Mouse (Mus musculus) gastrocnemius, adult 8-10 months (tissue): ENCODE measurements around the gene Uchl4. TPM values are rescaled to one million over a fixed set of nuclear protein-coding genes. Genes with fewer than 3 reads are reported as not detected.
"Not testable (repeated sequence)": the region's sequence is repeated elsewhere in the genome, so short reads cannot be mapped to it uniquely, and the experiment has no call there.

ENCODE experiments used
- DNase-seq, 2 experiments: peaks; one replicate each; pipeline ENCODE4 v3.0.0; 2022; ENCODE audit warnings: low spot score in 2 of 2
- total RNA-seq, 4 experiments: library from RNA; stranded (reverse); gene quantifications; 2 replicates each; pipeline ENCODE4 v1.2.4; 2022

Uchl4 gene
- total RNA-seq, result 1 to 10 TPM; 1.5 to 3.6 (median 2.6) TPM

- no peak for DNase-seq
Measured at GRCm38 (mm10) chr9:64234768-64235435, at the start of gene Uchl4. Gene Uchl4 (plus strand): TSS chr9:64235201.

- no peak for DNase-seq
Measured at GRCm38 (mm10) chr9:64193879-64194278, 41.1 kb upstream of the Uchl4 start.

GRCm38 (mm10) chr9:64195554-64195953, 39.4 kb upstream of the Uchl4 start:
- DNase-seq, result no peak

GRCm38 (mm10) chr9:64197524-64197923, 37.5 kb upstream of the Uchl4 start:
- DNase-seq, result no peak

- no peak for DNase-seq
Measured at GRCm38 (mm10) chr9:64198068-64198762, 36.8 kb upstream of the Uchl4 start.

- not testable (repeated sequence) for DNase-seq
Measured at GRCm38 (mm10) chr9:64198763-64199418, 36.1 kb upstream of the Uchl4 start.

GRCm38 (mm10) chr9:64199897-64200296, 35.1 kb upstream of the Uchl4 start:
- no peak for DNase-seq

- no peak for DNase-seq
Measured at GRCm38 (mm10) chr9:64202331-64202730, 32.7 kb upstream of the Uchl4 start.

- DNase-seq, result no peak
Measured at GRCm38 (mm10) chr9:64202866-64203265, 32.1 kb upstream of the Uchl4 start.

GRCm38 (mm10) chr9:64207509-64208084, 27.4 kb upstream of the Uchl4 start:
- no peak for DNase-seq

- no peak for DNase-seq
Measured at GRCm38 (mm10) chr9:64214452-64214851, 20.5 kb upstream of the Uchl4 start.

GRCm38 (mm10) chr9:64216090-64216489, 18.9 kb upstream of the Uchl4 start:
- no peak for DNase-seq

GRCm38 (mm10) chr9:64216641-64217040, 18.4 kb upstream of the Uchl4 start:
- DNase-seq, result no peak

- DNase-seq, result no peak
Measured at GRCm38 (mm10) chr9:64217887-64218286, 17.1 kb upstream of the Uchl4 start.

GRCm38 (mm10) chr9:64219305-64219704, 15.7 kb upstream of the Uchl4 start:
- no peak for DNase-seq

GRCm38 (mm10) chr9:64219772-64220420, 15.1 kb upstream of the Uchl4 start:
- DNase-seq, result no peak

GRCm38 (mm10) chr9:64220603-64221002, 14.4 kb upstream of the Uchl4 start:
- DNase-seq, result no peak

- DNase-seq, result no peak
Measured at GRCm38 (mm10) chr9:64221480-64221879, 13.5 kb upstream of the Uchl4 start.

- DNase-seq, result no peak
Measured at GRCm38 (mm10) chr9:64222098-64222497, 12.9 kb upstream of the Uchl4 start.

GRCm38 (mm10) chr9:64225805-64226204, 9.2 kb upstream of the Uchl4 start:
- DNase-seq, result no peak

GRCm38 (mm10) chr9:64227736-64228135, 7.3 kb upstream of the Uchl4 start:
- DNase-seq, result no peak

- no peak for DNase-seq
Measured at GRCm38 (mm10) chr9:64228972-64229371, 6.0 kb upstream of the Uchl4 start.
